Mouse (Mus musculus): ENCODE measurements around the gene Ehf. TPM values are rescaled to one million over a fixed set of nuclear protein-coding genes. Genes with fewer than 3 reads are reported as not detected.

Ehf gene
- polyA plus RNA-seq (2015; fragmentation: Nextera tagmentation; extraction: Ambion mirVana): 2.8 TPM in 1 of 2 replicates, not detected in the other

GRCm38 (mm10) chr2:103303132-103303531, at the start of gene Ehf:
Ehf (minus strand) TSS chr2:103303278.
- Histone ChIP-seq H3K36me3 (no peaks in the 10 kb centered on the region), H3K9ac (replicated peaks) (no peak within 1 kb of the TSS), H3K4me2 (no peak within 1 kb of the TSS), H3K9me3 (replicated peaks) (no peaks in the 10 kb centered on the region), H3K4me3 (replicated peaks) (no peak within 1 kb of the TSS), H3K4me1 (no peaks in the 10 kb centered on the region), H3K27me3 (replicated peaks) (no peaks in the 10 kb centered on the region), H3K27ac (replicated peaks) (no peak within 1 kb of the TSS)
- no peak for ATAC-seq (ENCODE audit: low FRiP score)
- WGBS: 69% methylated on average over 9 of the region's 9 CpGs

DNA sequence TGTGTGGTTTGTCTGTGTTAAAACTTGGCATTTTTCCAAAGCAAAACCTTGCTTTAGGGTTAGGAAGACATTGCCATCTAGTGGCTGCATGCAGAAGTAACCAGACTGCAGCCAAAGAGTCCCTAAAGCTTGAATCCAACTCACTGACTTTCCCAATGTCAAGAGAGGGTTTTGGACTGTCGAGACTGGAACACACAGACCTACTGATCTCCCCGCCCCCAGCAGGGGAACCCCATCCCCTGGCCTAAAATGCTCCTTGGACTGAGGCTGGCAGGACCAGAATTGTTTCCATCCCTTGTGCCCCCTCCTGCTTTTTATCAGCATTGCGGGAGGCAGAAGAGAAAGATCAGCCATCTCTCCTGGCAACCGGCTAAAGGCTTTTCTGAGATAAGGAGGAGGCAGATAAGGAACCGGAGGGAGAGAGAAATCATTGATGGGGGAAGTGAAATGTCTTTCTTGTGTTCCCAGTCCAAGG, 44.4 kb upstream of the Ehf start:
- H3K9me3 ChIP-seq (replicated peaks): no peaks in the 10 kb centered on the region
- no peak overlapping the region for H3K27ac ChIP-seq (replicated peaks)
- H3K4me1 ChIP-seq: no peaks in the 10 kb centered on the region
- peak; percentile 57; the same call in 1 of the 2 replicates for ATAC-seq (ENCODE audit: low FRiP score)
- WGBS: 23% methylated on average over 5 of the region's 5 CpGs
- no peak overlapping the region for H3K4me3 ChIP-seq (replicated peaks)
- no peaks in the 10 kb centered on the region for H3K36me3 ChIP-seq
- H3K4me2 ChIP-seq: peak overlapping the region; percentile 39
- no peaks in the 10 kb centered on the region for H3K27me3 ChIP-seq (replicated peaks)
- H3K9ac ChIP-seq (replicated peaks): 0 out of 2 replicates have a peak overlapping the region, but pooled peaks have one; percentile 17

GRCm38 (mm10) chr2:103346751-103347289, 43.7 kb upstream of the Ehf start:
- Histone ChIP-seq H3K9ac (replicated peaks) (no peak overlapping the region), H3K27me3 (replicated peaks) (no peaks in the 10 kb centered on the region), H3K4me3 (replicated peaks) (no peak overlapping the region), H3K4me1 (no peaks in the 10 kb centered on the region), H3K36me3 (no peaks in the 10 kb centered on the region), H3K27ac (replicated peaks) (no peak overlapping the region), H3K4me2 (no peak overlapping the region), H3K9me3 (replicated peaks) (no peaks in the 10 kb centered on the region)
- WGBS: 73% methylated on average over 3 of the region's 3 CpGs
- ATAC-seq (ENCODE audit: low FRiP score): no peak

GRCm38 (mm10) chr2:103343611-103344010, 40.5 kb upstream of the Ehf start:
- Histone ChIP-seq H3K9me3 (replicated peaks) (no peaks in the 10 kb centered on the region), H3K27me3 (replicated peaks) (no peaks in the 10 kb centered on the region), H3K9ac (replicated peaks) (no peak overlapping the region), H3K4me3 (replicated peaks) (no peak overlapping the region), H3K27ac (replicated peaks) (no peak overlapping the region), H3K36me3 (no peaks in the 10 kb centered on the region), H3K4me1 (no peaks in the 10 kb centered on the region), H3K4me2 (no peak overlapping the region)
- ATAC-seq (ENCODE audit: low FRiP score): no peak
- 81% methylated on average over 7 of the region's 7 CpGs for WGBS

GRCm38 (mm10) chr2:103342123-103342522, 39.0 kb upstream of the Ehf start:
- Histone ChIP-seq H3K9ac (replicated peaks) (no peak overlapping the region), H3K36me3 (no peaks in the 10 kb centered on the region)
- 96% methylated on average over 1 of the region's 1 CpGs for WGBS

GRCm38 (mm10) chr2:103341375-103341971, 38.4 kb upstream of the Ehf start:
- Histone ChIP-seq H3K36me3 (no peaks in the 10 kb centered on the region), H3K4me1 (no peaks in the 10 kb centered on the region), H3K27me3 (replicated peaks) (no peaks in the 10 kb centered on the region), H3K9ac (replicated peaks) (no peak overlapping the region), H3K4me3 (replicated peaks) (no peak overlapping the region), H3K27ac (replicated peaks) (no peak overlapping the region), H3K9me3 (replicated peaks) (no peaks in the 10 kb centered on the region), H3K4me2 (no peak overlapping the region)
- ATAC-seq (ENCODE audit: low FRiP score): no peak
- 92% methylated on average over 1 of the region's 1 CpGs for WGBS

More at GRCm38 (mm10) chr2:103342123-103342522, 39.0 kb upstream of the Ehf start:
- ATAC-seq (ENCODE audit: low FRiP score): no peak
- no peaks in the 10 kb centered on the region for H3K27me3 ChIP-seq (replicated peaks)
- H3K9me3 ChIP-seq (replicated peaks): no peaks in the 10 kb centered on the region
- no peaks in the 10 kb centered on the region for H3K4me1 ChIP-seq
- no peak overlapping the region for H3K27ac ChIP-seq (replicated peaks)
- H3K4me3 ChIP-seq (replicated peaks): no peak overlapping the region
- H3K4me2 ChIP-seq: no peak overlapping the region

DNA sequence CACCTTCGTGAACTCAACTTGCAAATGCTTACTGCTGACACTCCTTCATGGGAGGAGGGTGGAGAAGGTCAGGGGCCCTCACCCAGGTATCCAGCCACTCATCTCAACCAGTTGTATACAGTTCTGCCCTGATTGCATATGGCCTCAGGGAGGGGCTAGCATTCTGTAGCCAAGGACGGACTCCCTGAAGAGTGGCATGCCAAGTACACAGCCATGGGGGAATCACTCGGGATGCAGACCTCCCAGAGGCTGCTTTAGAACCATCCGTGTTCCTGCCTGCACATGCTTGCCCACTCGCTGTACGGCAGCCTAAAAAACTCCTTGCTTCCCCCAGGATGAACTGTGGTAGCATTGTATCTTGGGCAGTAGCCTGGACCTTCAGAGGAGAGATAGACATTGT, 35.6 kb upstream of the Ehf start:
- no peaks in the 10 kb centered on the region for H3K27me3 ChIP-seq (replicated peaks)
- no peaks in the 10 kb centered on the region for H3K9me3 ChIP-seq (replicated peaks)
- H3K27ac ChIP-seq (replicated peaks): no peak overlapping the region
- H3K4me2 ChIP-seq: no peak overlapping the region
- no peaks in the 10 kb centered on the region for H3K36me3 ChIP-seq
- no peaks in the 10 kb centered on the region for H3K4me1 ChIP-seq
- no peak overlapping the region for H3K9ac ChIP-seq (replicated peaks)
- H3K4me3 ChIP-seq (replicated peaks): no peak overlapping the region
- WGBS: 86% methylated on average over 6 of the region's 6 CpGs
- ATAC-seq (ENCODE audit: low FRiP score): no peak

- Histone ChIP-seq H3K27me3 (replicated peaks) (no peaks in the 10 kb centered on the region), H3K36me3 (no peaks in the 10 kb centered on the region), H3K9me3 (replicated peaks) (no peaks in the 10 kb centered on the region), H3K4me3 (replicated peaks) (no peak overlapping the region), H3K4me2 (no peak overlapping the region), H3K27ac (replicated peaks) (no peak overlapping the region), H3K4me1 (no peaks in the 10 kb centered on the region), H3K9ac (replicated peaks) (no peak overlapping the region)
- ATAC-seq (ENCODE audit: low FRiP score): no peak
- 90% methylated on average over 3 of the region's 3 CpGs for WGBS
Measured at GRCm38 (mm10) chr2:103337370-103337769, 34.3 kb upstream of the Ehf start.

GRCm38 (mm10) chr2:103336621-103337020, 33.5 kb upstream of the Ehf start:
- H3K4me1 ChIP-seq: no peaks in the 10 kb centered on the region
- no peak overlapping the region for H3K4me2 ChIP-seq
- WGBS: 77% methylated on average over 11 of the region's 11 CpGs
- no peaks in the 10 kb centered on the region for H3K27me3 ChIP-seq (replicated peaks)
- no peak overlapping the region for H3K27ac ChIP-seq (replicated peaks)
- no peaks in the 10 kb centered on the region for H3K36me3 ChIP-seq
- no peak overlapping the region for H3K4me3 ChIP-seq (replicated peaks)
- no peaks in the 10 kb centered on the region for H3K9me3 ChIP-seq (replicated peaks)
- peak; percentile 31; the same call in 1 of the 2 replicates for ATAC-seq (ENCODE audit: low FRiP score)
- H3K9ac ChIP-seq (replicated peaks): no peak overlapping the region

GRCm38 (mm10) chr2:103336000-103336399, 32.9 kb upstream of the Ehf start:
- Histone ChIP-seq H3K36me3 (no peaks in the 10 kb centered on the region), H3K9ac (replicated peaks) (no peak overlapping the region), H3K27me3 (replicated peaks) (no peaks in the 10 kb centered on the region), H3K27ac (replicated peaks) (no peak overlapping the region), H3K4me3 (replicated peaks) (no peak overlapping the region), H3K9me3 (replicated peaks) (no peaks in the 10 kb centered on the region), H3K4me2 (no peak overlapping the region), H3K4me1 (no peaks in the 10 kb centered on the region)
- 58% methylated on average over 3 of the region's 3 CpGs for WGBS
- ATAC-seq (ENCODE audit: low FRiP score): no peak

GRCm38 (mm10) chr2:103331666-103332191, 28.7 kb upstream of the Ehf start:
- H3K9ac ChIP-seq (replicated peaks): no peak overlapping the region
- no peaks in the 10 kb centered on the region for H3K36me3 ChIP-seq
- no peaks in the 10 kb centered on the region for H3K4me1 ChIP-seq
- ATAC-seq (ENCODE audit: low FRiP score): no peak
- H3K9me3 ChIP-seq (replicated peaks): no peaks in the 10 kb centered on the region
- H3K27me3 ChIP-seq (replicated peaks): no peaks in the 10 kb centered on the region
- no peak overlapping the region for H3K4me3 ChIP-seq (replicated peaks)
- no peak overlapping the region for H3K27ac ChIP-seq (replicated peaks)
- WGBS: 93% methylated on average over 3 of the region's 3 CpGs
- H3K4me2 ChIP-seq: no peak overlapping the region

- H3K9me3 ChIP-seq (replicated peaks): no peaks in the 10 kb centered on the region
- H3K4me2 ChIP-seq: no peak overlapping the region
- no peak overlapping the region for H3K27ac ChIP-seq (replicated peaks)
- ATAC-seq (ENCODE audit: low FRiP score): no peak
- no peak overlapping the region for H3K4me3 ChIP-seq (replicated peaks)
- WGBS: 89% methylated on average over 4 of the region's 4 CpGs
- H3K27me3 ChIP-seq (replicated peaks): no peaks in the 10 kb centered on the region
- no peaks in the 10 kb centered on the region for H3K4me1 ChIP-seq
- no peaks in the 10 kb centered on the region for H3K36me3 ChIP-seq
- H3K9ac ChIP-seq (replicated peaks): no peak overlapping the region
Measured at GRCm38 (mm10) chr2:103328731-103329130, 25.7 kb upstream of the Ehf start.
